Mouse (Mus musculus): ENCODE results near the gene Igfn1. TPM values are rescaled to one million over a fixed set of nuclear protein-coding genes. Genes with fewer than 3 reads are reported as not detected.

Gene Igfn1
- polyA plus RNA-seq, 1 experiment = 0.81 TPM

- H3K27ac ChIP-seq (ENCODE audit: control insufficient read depth, insufficient read depth, low read length) = no peak overlapping the region
- H3K36me3 ChIP-seq (ENCODE audit: control insufficient read depth, insufficient read depth, low read length) = peaks cover 21% of the 10 kb centered on the region
- no peak for TF ChIP-seq POLR2A (IDR thresholded peaks at IDR 0.05; ENCODE audit: control insufficient read depth, extremely low read depth, insufficient read depth, low read length, poor library complexity)
- TF ChIP-seq CTCF (IDR thresholded peaks at IDR 0.05; ENCODE audit: borderline replicate concordance, control insufficient read depth, extremely low read depth, insufficient read depth, low read length, poor library complexity) = no peak
- 83% methylated on average over 7 of the region's 7 CpGs for WGBS
- H3K27me3 ChIP-seq (ENCODE audit: control insufficient read depth, insufficient read depth, low read length) = no peaks in the 10 kb centered on the region
- H3K4me3 ChIP-seq (ENCODE audit: control insufficient read depth, insufficient read depth, low read length) = no peak overlapping the region
- no peak for DNase-seq
- H3K4me1 ChIP-seq (replicated peaks; ENCODE audit: control insufficient read depth, insufficient read depth, low read length) = no peaks in the 10 kb centered on the region
Measured at GRCm38 (mm10) chr1:136032961-136033360, 26.8 kb upstream of the Igfn1 start.

- Histone ChIP-seq H3K27me3 (ENCODE audit: control insufficient read depth, insufficient read depth, low read length) (no peaks in the 10 kb centered on the region), H3K4me3 (ENCODE audit: control insufficient read depth, insufficient read depth, low read length) (no peak overlapping the region), H3K27ac (ENCODE audit: control insufficient read depth, insufficient read depth, low read length) (no peak overlapping the region), H3K4me1 (replicated peaks; ENCODE audit: control insufficient read depth, insufficient read depth, low read length) (no peaks in the 10 kb centered on the region), H3K36me3 (ENCODE audit: control insufficient read depth, insufficient read depth, low read length) (peaks cover 21% of the 10 kb centered on the region)
- TF ChIP-seq CTCF (IDR thresholded peaks at IDR 0.05; ENCODE audit: borderline replicate concordance, control insufficient read depth, extremely low read depth, insufficient read depth, low read length, poor library complexity) (no peak), POLR2A (IDR thresholded peaks at IDR 0.05; ENCODE audit: control insufficient read depth, extremely low read depth, insufficient read depth, low read length, poor library complexity) (no peak)
- 95% methylated on average over 8 of the region's 8 CpGs for WGBS
- no peak for DNase-seq
Measured at GRCm38 (mm10) chr1:136031697-136032096, 25.6 kb upstream of the Igfn1 start.

- no peak for TF ChIP-seq POLR2A (IDR thresholded peaks at IDR 0.05; ENCODE audit: control insufficient read depth, extremely low read depth, insufficient read depth, low read length, poor library complexity)
- TF ChIP-seq CTCF (IDR thresholded peaks at IDR 0.05; ENCODE audit: borderline replicate concordance, control insufficient read depth, extremely low read depth, insufficient read depth, low read length, poor library complexity) = no peak
- peaks cover 21% of the 10 kb centered on the region for H3K36me3 ChIP-seq (ENCODE audit: control insufficient read depth, insufficient read depth, low read length)
- WGBS = 91% methylated on average over 7 of the region's 7 CpGs
Measured at GRCm38 (mm10) chr1:136030201-136030600, 24.1 kb upstream of the Igfn1 start.

GRCm38 (mm10) chr1:136018390-136019189 is 12.4 kb upstream of the Igfn1 start:
- WGBS = 6% methylated on average over 24 of the region's 24 CpGs
- TF ChIP-seq POLR2A (IDR thresholded peaks at IDR 0.05; ENCODE audit: control insufficient read depth, extremely low read depth, insufficient read depth, low read length, poor library complexity) = no peak
- no peak for TF ChIP-seq CTCF (IDR thresholded peaks at IDR 0.05; ENCODE audit: borderline replicate concordance, control insufficient read depth, extremely low read depth, insufficient read depth, low read length, poor library complexity)
- H3K4me3 ChIP-seq (ENCODE audit: control insufficient read depth, insufficient read depth, low read length) = peak overlapping the region; percentile 66
- H3K27me3 ChIP-seq (ENCODE audit: control insufficient read depth, insufficient read depth, low read length) = no peaks in the 10 kb centered on the region
- peak overlapping the region; percentile 33; the same call in 1 of the 2 replicates for H3K27ac ChIP-seq (ENCODE audit: control insufficient read depth, insufficient read depth, low read length)
- H3K4me1 ChIP-seq (replicated peaks; ENCODE audit: control insufficient read depth, insufficient read depth, low read length) = peaks cover 2% of the 10 kb centered on the region; the same call in 1 of the 2 replicates
- DNase-seq = peak; percentile 54
- H3K36me3 ChIP-seq (ENCODE audit: control insufficient read depth, insufficient read depth, low read length) = no peaks in the 10 kb centered on the region

More at GRCm38 (mm10) chr1:136030201-136030600, 24.1 kb upstream of the Igfn1 start:
- Histone ChIP-seq H3K4me1 (replicated peaks; ENCODE audit: control insufficient read depth, insufficient read depth, low read length) (no peaks in the 10 kb centered on the region), H3K4me3 (ENCODE audit: control insufficient read depth, insufficient read depth, low read length) (no peak overlapping the region), H3K27me3 (ENCODE audit: control insufficient read depth, insufficient read depth, low read length) (no peaks in the 10 kb centered on the region), H3K27ac (ENCODE audit: control insufficient read depth, insufficient read depth, low read length) (no peak overlapping the region)
- DNase-seq = no peak

GRCm38 (mm10) chr1:136017907-136018313 is 11.8 kb upstream of the Igfn1 start:
- H3K4me1 ChIP-seq (replicated peaks; ENCODE audit: control insufficient read depth, insufficient read depth, low read length) = peaks cover 2% of the 10 kb centered on the region; the same call in 1 of the 2 replicates
- H3K27ac ChIP-seq (ENCODE audit: control insufficient read depth, insufficient read depth, low read length) = peak overlapping the region; percentile 33; the same call in 1 of the 2 replicates
- DNase-seq = peak; percentile 88
- H3K27me3 ChIP-seq (ENCODE audit: control insufficient read depth, insufficient read depth, low read length) = no peaks in the 10 kb centered on the region
- H3K4me3 ChIP-seq (ENCODE audit: control insufficient read depth, insufficient read depth, low read length) = peak overlapping the region; percentile 66
- TF ChIP-seq POLR2A (IDR thresholded peaks at IDR 0.05; ENCODE audit: control insufficient read depth, extremely low read depth, insufficient read depth, low read length, poor library complexity) (no peak), CTCF (IDR thresholded peaks at IDR 0.05; ENCODE audit: borderline replicate concordance, control insufficient read depth, extremely low read depth, insufficient read depth, low read length, poor library complexity) (0 out of 2 replicates have a peak, but pooled peaks have one; percentile 22)
- WGBS = under 1% methylated on average over 22 of the region's 22 CpGs
- H3K36me3 ChIP-seq (ENCODE audit: control insufficient read depth, insufficient read depth, low read length) = no peaks in the 10 kb centered on the region

- no peak for DNase-seq
- TF ChIP-seq POLR2A (IDR thresholded peaks at IDR 0.05; ENCODE audit: control insufficient read depth, extremely low read depth, insufficient read depth, low read length, poor library complexity) (no peak), CTCF (IDR thresholded peaks at IDR 0.05; ENCODE audit: borderline replicate concordance, control insufficient read depth, extremely low read depth, insufficient read depth, low read length, poor library complexity) (no peak)
- no peaks in the 10 kb centered on the region for H3K36me3 ChIP-seq (ENCODE audit: control insufficient read depth, insufficient read depth, low read length)
- no peak overlapping the region for H3K4me3 ChIP-seq (ENCODE audit: control insufficient read depth, insufficient read depth, low read length)
- WGBS = 90% methylated on average over 2 of the region's 2 CpGs
- peaks cover 2% of the 10 kb centered on the region; the same call in 1 of the 2 replicates for H3K4me1 ChIP-seq (replicated peaks; ENCODE audit: control insufficient read depth, insufficient read depth, low read length)
- no peaks in the 10 kb centered on the region for H3K27me3 ChIP-seq (ENCODE audit: control insufficient read depth, insufficient read depth, low read length)
- no peak overlapping the region for H3K27ac ChIP-seq (ENCODE audit: control insufficient read depth, insufficient read depth, low read length)
Measured at GRCm38 (mm10) chr1:136017307-136017706, 11.2 kb upstream of the Igfn1 start.
